Mouse (Mus musculus): ENCODE measurements around the gene Bloc1s2.
"Not testable (repeated sequence)": the region's sequence is repeated elsewhere in the genome, so short reads cannot be mapped to it uniquely, and the experiment has no call there.

GRCm38 (mm10) chr19:44120686-44121085 lies 25.6 kb downstream of the Bloc1s2 start:
- TF ChIP-seq CTCF, POLR2A (IDR thresholded peaks at IDR 0.05; ENCODE audit: extremely low read depth, insufficient read depth, low read length): not testable (repeated sequence)
